Mouse (Mus musculus): Measurements from ENCODE around the gene Ugt1a1.
"Not testable (repeated sequence)": the region's sequence is repeated elsewhere in the genome, so short reads cannot be mapped to it uniquely, and the experiment has no call there.

Gene Ugt1a1

GRCm38 (mm10) chr1:88218591-88218990 is 6.8 kb downstream of the Ugt1a1 start:
- DNase-seq, result no peak

DNA sequence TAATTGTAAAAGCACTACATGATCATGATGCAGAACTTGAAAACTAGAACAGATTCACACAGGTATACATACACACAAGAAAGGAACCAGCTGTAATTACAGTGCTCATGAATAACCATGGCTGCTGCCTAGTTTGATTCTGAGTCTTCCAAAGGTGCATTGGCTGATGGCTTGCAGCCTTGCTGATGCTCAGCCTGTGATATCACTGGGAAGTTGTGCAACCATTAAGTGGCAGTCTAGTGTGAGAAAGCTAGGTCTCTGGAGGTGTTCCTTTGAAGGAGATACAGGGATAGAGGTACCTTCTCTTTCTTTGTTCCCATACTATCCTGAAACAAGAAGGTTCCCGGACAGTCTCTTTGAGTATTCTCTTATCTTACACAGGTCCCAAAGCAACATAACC is 7.3 kb downstream of the Ugt1a1 start:
- DNase-seq, result no peak

GRCm38 (mm10) chr1:88220336-88220735 is 8.6 kb downstream of the Ugt1a1 start:
- no peak for DNase-seq

- DNase-seq, result no peak
Observed at GRCm38 (mm10) chr1:88222216-88222615, 10.5 kb downstream of the Ugt1a1 start.

- DNase-seq, result not testable (repeated sequence)
Observed at GRCm38 (mm10) chr1:88223011-88223515, 11.3 kb downstream of the Ugt1a1 start.

DNA sequence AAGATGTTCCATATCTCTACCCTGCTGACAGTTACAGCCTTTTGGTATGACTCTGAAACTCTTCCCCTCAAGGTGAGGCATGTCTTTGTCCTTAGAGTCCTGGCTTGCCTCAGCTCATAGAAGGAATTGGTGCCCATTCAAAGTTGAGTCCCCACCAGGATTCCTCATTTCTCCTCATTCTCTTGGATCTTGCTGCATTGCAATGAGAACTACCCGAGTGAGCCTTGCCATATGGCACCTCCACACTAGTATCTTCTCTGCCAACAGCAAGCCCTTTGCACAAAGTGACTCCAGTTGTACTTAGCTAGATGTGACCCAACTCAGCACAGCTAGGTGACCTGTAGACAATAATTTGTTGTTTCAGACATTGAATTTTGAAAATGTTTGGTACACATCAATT is 11.8 kb downstream of the Ugt1a1 start:
- DNase-seq, result no peak

- no peak for DNase-seq
Observed at GRCm38 (mm10) chr1:88224029-88224776, 12.4 kb downstream of the Ugt1a1 start.

- not testable (repeated sequence) for DNase-seq
Observed at GRCm38 (mm10) chr1:88225301-88225700, 13.5 kb downstream of the Ugt1a1 start.

GRCm38 (mm10) chr1:88225741-88226140 is 14.0 kb downstream of the Ugt1a1 start:
- no peak for DNase-seq

DNA sequence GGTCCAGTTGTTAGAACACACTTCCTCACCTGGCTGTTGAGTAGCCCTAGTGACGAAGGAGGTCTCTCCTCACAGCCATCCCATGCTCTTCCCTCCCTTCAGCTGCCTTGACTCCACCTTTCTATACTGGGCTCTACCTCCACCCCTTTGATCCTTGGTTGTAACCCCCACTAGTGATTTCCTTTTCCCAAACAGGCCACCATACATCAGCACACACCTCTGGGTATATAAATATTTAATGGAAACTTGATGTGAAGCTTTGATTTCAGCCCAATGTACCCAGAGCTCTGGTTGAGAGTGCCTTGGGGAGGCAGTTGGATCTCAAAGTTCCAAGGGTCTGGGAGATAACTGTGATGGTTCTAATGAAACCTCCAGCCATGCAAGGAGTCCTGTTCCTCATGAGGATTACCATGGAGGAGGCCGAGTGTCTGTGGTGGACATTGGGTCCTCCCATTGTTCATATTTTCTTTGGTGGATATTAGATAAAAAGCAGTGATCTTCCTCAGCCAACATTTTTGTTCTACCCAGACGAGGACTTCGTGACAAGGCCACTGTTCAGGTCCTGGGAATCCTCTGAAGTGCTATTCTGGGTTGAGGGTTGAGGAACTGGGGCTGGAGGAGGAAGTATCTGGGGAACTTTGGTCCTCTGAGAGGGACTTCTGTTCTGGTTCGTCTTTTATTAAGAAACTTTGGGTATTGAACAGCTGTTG is 15.1 kb downstream of the Ugt1a1 start, which contains the start of gene Mroh2a:
Gene Mroh2a (plus strand): TSS at position 317 of the 710 bp plus-strand sequence.
- DNase-seq, result no peak

DNA sequence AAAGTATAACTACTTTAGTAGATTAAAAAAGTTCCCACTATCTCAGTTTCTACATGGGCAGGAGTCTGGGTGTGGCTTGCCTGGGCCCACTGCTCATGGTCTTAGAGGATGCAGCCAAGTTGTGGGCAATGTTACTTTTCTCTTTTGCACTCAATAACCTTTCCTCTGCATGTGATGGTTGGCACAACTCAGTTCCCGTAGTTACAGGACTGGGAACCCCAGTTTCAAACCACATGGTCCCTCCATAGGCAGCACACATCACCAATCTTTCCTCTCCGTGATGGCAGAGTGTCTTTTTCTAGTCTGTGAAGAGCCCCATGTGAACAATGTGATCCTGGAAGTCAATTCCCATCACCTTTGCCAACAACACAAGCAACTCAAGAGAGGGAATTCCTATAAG is 15.7 kb downstream of the Ugt1a1 start:
- DNase-seq, result no peak

GRCm38 (mm10) chr1:88228121-88228520 is 16.4 kb downstream of the Ugt1a1 start:
- no peak for DNase-seq

DNA sequence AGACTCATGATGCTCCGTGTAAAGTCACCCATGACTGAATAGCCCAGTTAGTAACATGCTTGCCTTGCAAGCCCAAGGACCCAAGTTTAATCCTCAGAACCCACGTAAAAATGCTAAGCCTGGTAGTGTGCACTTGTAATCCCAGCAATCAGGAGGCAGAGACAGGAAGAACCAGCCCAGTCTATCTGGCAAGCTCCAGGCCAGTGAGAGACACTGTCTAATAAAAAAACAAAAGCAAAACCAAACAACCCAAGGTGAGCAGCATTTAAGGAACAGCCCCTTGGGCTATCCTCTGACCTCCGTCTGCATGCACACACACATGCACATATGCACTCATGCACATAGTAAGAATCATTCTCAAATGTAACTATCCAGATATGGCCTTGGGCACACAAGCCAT is 17.8 kb downstream of the Ugt1a1 start:
- no peak for DNase-seq

- no peak for DNase-seq
Observed at GRCm38 (mm10) chr1:88229986-88230385, 18.2 kb downstream of the Ugt1a1 start.

DNA sequence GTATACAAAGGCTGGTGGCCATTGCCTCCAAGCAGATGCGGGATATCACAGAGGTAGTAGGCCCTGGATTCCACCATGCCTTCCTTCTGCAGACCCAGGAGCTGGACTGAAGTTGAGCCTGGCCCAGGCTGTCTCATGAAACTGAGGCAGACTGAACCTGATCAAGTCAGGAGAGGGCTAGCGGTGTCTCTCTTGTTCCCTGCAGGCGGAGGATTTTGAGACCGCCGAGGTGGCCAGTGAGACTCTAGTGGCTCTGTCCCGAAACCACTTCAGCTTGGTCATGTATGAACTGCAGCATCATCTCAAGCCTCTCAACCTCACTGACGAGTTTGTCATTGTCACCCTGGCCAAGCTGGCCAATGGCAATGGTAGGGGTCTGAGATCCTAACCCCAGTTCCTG is 18.7 kb downstream of the Ugt1a1 start:
- DNase-seq, result no peak

DNA sequence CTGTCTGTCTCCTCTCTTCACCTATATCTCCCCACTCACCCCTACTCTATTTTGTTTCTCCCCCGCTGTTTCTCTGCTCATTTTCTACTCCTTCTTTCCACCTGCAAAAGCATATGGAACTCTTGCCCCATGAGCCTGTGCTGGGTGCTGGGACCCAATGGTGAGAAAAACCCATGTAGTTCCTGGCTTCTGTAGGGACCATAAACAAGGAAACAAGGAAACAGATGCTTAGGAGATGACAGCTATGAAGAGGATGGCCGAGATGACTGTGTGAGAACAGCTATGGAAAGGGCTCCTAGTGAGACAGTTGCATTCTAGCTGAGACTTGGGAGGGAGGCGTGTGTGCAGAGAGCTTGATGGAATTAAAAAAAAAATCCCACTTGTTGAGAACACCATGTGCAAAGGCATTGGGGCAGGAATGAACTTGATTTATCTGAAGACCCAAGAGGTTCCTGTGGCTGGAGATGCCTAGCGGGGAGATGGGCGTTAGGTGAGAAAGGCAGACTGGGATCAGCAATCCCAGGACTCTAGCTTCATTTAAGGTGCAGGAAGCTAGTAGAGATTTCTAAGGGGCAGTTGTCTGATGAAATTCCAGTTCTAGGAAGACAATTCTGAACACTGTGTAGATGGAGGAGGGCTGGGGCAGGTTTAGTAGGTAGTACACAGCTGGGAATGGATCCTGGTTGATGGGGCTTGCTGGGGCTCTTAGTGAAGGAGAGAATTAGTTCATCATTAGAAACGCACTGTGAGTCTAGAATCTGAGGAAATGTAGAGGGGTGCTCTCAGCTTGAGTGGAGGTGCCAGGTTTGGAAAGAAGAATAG is 19.4 kb downstream of the Ugt1a1 start:
- DNase-seq, result no peak

GRCm38 (mm10) chr1:88231803-88232499 is 20.2 kb downstream of the Ugt1a1 start:
- DNase-seq, result no peak

DNA sequence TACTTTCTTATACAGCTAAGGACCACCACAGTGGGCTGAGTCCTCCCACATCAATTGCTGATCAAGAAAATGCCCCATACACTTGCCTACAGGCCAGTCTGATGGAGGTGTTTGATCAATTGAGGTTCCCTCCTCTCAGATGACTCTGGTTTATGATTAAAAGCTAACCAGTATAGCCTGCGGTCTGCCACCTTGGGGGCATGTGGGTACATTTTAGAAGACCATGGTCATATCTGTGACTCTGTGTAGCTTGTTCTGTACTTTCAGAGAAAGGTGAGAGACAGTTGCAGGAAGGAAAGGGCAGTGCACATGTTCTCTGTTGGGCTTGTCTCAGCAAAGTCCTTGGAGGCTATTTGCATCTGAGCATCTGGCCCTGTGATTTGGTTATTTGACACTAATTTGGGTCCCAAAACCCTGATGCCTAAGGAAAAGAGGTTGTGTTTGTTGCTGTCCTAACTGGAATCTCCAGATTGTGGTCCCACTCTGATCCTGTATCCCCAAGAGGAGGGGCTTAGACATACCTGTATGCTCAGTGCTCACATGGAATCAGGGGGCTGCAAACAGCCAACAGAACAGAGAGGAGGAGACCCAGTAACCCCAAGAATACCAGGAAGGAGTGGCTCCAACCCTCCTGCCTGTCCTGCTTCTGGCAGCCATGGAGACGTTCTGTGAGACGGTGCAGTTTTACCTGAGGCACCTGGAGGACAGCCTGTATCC is 21.1 kb downstream of the Ugt1a1 start:
- DNase-seq, result no peak

- no peak for DNase-seq
Observed at GRCm38 (mm10) chr1:88233421-88234247, 21.9 kb downstream of the Ugt1a1 start.

GRCm38 (mm10) chr1:88234248-88234610 is 22.5 kb downstream of the Ugt1a1 start:
- DNase-seq, result no peak

DNA sequence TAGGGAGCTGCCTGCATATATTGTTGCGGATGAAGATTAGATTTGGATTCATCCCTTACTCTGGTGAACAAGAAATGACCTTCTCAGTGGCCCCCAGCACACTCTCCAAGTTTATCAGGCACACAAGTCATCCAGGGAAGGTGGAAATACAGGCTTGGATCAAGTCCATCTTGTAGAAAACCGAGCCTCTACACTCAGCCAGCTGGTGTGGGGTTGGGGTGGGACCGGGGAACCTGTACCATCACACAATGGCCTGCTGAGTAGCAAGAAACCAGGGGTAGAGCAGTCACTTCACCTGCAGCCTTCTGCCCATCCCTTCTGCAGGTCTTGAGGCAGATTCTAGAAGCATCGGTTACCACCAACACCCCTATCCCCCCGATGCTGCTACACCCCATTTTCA is 22.9 kb downstream of the Ugt1a1 start:
- no peak for DNase-seq
